Mouse (Mus musculus): ENCODE measurements around the gene Ccdc103.

Ccdc103 gene

GRCm38 (mm10) chr11:102880585-102881313 is at the start of gene Ccdc103, which contains the start of gene Eftud2:
Gene Ccdc103, plus strand, starts transcription at chr11:102881204.
Gene Eftud2, minus strand, starts transcription at chr11:102880985.
- peak; percentile 94 for DNase-seq

- no peak for DNase-seq
Measured at GRCm38 (mm10) chr11:102832700-102833297, 48.2 kb upstream of the Ccdc103 start.

- DNase-seq: no peak
Measured at GRCm38 (mm10) chr11:102834219-102834618, 46.8 kb upstream of the Ccdc103 start.

GRCm38 (mm10) chr11:102835549-102835948 is 45.5 kb upstream of the Ccdc103 start, which contains the start of gene Higd1b:
Gene Higd1b, plus strand, starts transcription at chr11:102835849.
- no peak for DNase-seq

- DNase-seq: no peak
Measured at GRCm38 (mm10) chr11:102836146-102836545, 44.9 kb upstream of the Ccdc103 start.

GRCm38 (mm10) chr11:102837385-102837784 is 43.6 kb upstream of the Ccdc103 start:
- DNase-seq: no peak

GRCm38 (mm10) chr11:102838126-102838525 is 42.9 kb upstream of the Ccdc103 start:
- DNase-seq: no peak

GRCm38 (mm10) chr11:102838616-102839150 is 42.3 kb upstream of the Ccdc103 start:
- DNase-seq: no peak

- no peak for DNase-seq
Measured at GRCm38 (mm10) chr11:102845926-102846325, 35.1 kb upstream of the Ccdc103 start.

- peak; percentile 83 for DNase-seq
Measured at GRCm38 (mm10) chr11:102851883-102852282, 29.1 kb upstream of the Ccdc103 start.

GRCm38 (mm10) chr11:102853760-102854159 is 27.2 kb upstream of the Ccdc103 start:
- DNase-seq: no peak

GRCm38 (mm10) chr11:102855941-102856340 is 25.1 kb upstream of the Ccdc103 start:
- DNase-seq: no peak

GRCm38 (mm10) chr11:102858951-102859350 is 22.1 kb upstream of the Ccdc103 start:
- DNase-seq: no peak

- no peak for DNase-seq
Measured at GRCm38 (mm10) chr11:102859933-102860332, 21.1 kb upstream of the Ccdc103 start.

GRCm38 (mm10) chr11:102864272-102864671 is 16.7 kb upstream of the Ccdc103 start:
- DNase-seq: peak; percentile 82

- no peak for DNase-seq
Measured at GRCm38 (mm10) chr11:102874801-102875334, 6.1 kb upstream of the Ccdc103 start.

GRCm38 (mm10) chr11:102879558-102879957 is 1.4 kb upstream of the Ccdc103 start:
- no peak for DNase-seq

- no peak for DNase-seq
Measured at GRCm38 (mm10) chr11:102881314-102882198, 552 bp downstream of the Ccdc103 start.

GRCm38 (mm10) chr11:102884616-102885219 is 3.7 kb downstream of the Ccdc103 start, which contains the start of gene Fam187a:
Gene Fam187a, plus strand, starts transcription at chr11:102885169.
- no peak for DNase-seq

- DNase-seq: no peak
Measured at GRCm38 (mm10) chr11:102887433-102887832, 6.4 kb downstream of the Ccdc103 start.

- DNase-seq: no peak
Measured at GRCm38 (mm10) chr11:102888135-102888534, 7.1 kb downstream of the Ccdc103 start.

GRCm38 (mm10) chr11:102890096-102890495 is 9.1 kb downstream of the Ccdc103 start:
- no peak for DNase-seq

All from thymus, postnatal 4 days (tissue).